Mouse (Mus musculus): Measurements from ENCODE around the gene Sumf1.

- TF ChIP-seq CTCF (conservative IDR thresholded peaks at IDR 0.05; ENCODE audit: insufficient read depth, insufficient read length, low read depth, low read length) = no peak
- TF ChIP-seq POLR2A (IDR thresholded peaks at IDR 0.05; ENCODE audit: low read depth, low read length) = no peak
Observed at GRCm38 (mm10) chr6:108146637-108147036, 38.7 kb downstream of the Sumf1 start.
